Mouse (Mus musculus) bone marrow macrophage, adult 2 months (primary cell): Measurements from ENCODE around the gene Rtn2. TPM values are rescaled to one million over a fixed set of nuclear protein-coding genes. Genes with fewer than 3 reads are reported as not detected.

Experiments used
- H3K27ac ChIP-seq: 2 replicates; pipeline ENCODE4 v1.5.1; 2012; ENCODE audit warnings: low read depth, low read length; ENCODE audit not compliant: insufficient read depth
- H3K4me1 ChIP-seq: 2 replicates; pipeline ENCODE4 v1.6.1; 2012; ENCODE audit warnings: low read length; ENCODE audit not compliant: control insufficient read depth, insufficient read depth
- H3K4me3 ChIP-seq: 2 replicates; pipeline ENCODE4 v1.5.1; 2012; ENCODE audit warnings: mild to moderate bottlenecking, low read length, moderate library complexity; ENCODE audit not compliant: insufficient read depth
- CTCF ChIP-seq: IDR thresholded peaks from 2 replicates; pipeline ENCODE4 v1.5.1; 2012; ENCODE audit warnings: low read depth, mild to moderate bottlenecking, low read length, moderate library complexity
- POLR2A ChIP-seq: IDR thresholded peaks from 2 replicates; pipeline ENCODE4 v1.6.1; 2012; ENCODE audit warnings: mild to moderate bottlenecking, low read depth, low read length, borderline replicate concordance
- polyA plus RNA-seq: library from polyadenylated mRNA; stranded (reverse); fragments of >200 nt; gene quantifications from 2 replicates; pipeline ENCODE4 v1.2.4, GENCODE M21; 2012; ENCODE audit not compliant: missing spikeins, insufficient read depth, insufficient read length

The Rtn2 gene
- polyA plus RNA-seq, 1 experiment, result 2.0 TPM

DNA sequence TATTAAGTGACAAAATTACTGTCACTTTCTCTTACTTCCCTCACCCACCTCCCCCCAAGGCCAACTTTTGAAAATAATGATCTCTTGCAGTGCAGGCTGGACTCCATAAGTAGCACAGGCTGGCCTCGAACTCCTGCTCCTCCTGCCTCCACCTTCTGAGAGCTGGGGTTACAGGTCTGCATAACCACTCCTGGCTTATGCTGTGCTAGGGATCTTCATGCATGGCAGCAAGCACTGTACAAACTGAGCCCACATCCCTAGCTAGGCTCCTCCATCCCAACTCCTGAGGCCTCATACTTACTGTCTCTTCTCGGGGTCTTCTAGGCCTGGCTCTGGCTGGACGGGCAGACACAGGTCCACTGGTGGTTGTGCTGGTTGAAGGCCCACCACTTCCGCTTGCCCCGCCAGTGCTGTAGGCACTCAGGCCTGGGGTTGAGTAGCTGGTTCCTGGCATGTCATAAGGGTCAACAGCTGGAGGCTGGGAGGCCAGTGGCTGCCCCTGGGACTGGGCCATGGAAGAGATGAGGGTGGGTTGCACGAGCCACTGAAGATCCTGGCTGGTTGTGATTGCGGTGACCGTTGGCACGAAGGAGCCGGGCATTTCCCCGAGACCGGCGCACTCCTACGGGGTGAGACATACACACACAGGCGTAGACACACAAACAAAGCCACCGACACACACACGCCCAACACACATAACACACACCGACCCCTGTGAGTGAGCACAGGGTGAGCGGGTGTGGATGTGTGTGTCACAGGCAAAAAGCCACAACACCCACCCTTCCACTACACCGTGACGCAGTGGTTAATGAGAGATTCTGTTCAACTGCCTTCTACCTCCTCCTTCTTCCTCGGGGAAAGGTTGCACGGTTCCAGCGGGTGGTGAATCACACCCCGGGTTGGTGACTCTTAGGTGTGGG lies 24.7 kb downstream of the Rtn2 start:
- Histone ChIP-seq H3K27ac (no peak overlapping the region), H3K4me1 (peaks cover 4% of the 10 kb centered on the region), H3K4me3 (no peak overlapping the region)
- TF ChIP-seq CTCF, result no peak
- no peak for TF ChIP-seq POLR2A

DNA sequence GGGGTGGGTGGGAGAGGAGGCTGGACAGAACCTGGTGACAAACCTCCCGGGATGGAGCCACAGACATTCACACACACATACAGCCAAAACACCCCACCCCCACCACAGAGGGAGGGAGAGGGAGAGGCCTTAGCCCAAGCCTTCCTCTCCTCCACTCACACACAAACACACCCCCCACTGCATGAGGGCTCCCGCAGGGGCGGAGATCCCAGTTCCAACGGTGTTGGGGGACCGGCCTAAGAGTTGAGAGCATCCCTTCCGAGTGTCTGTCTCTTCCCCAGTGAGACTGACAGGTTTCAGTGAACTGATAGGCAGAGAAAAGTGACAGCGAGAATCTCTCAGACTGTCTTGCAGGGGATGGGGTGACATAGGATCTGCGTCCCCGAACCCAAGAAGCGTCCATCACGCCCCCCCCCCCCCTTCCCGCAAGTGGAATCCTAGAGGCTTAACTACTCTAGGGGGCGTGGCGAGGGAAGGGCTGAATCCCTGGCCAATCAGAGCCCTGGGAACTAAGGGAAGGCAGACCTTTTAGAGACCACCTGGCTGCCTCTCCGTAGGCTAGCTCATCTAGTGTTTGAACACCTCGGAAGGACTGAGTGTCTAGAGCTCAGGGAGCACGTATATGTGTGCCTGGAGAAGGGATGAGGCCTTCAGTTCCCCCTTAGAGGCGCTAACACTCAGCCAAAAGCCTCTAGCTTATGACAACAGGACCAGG lies 25.5 kb downstream of the Rtn2 start:
- TF ChIP-seq POLR2A (no peak; the same call in 1 of the 2 replicates), CTCF (no peak)
- peak overlapping the region; percentile 64 for H3K4me3 ChIP-seq
- peaks cover 4% of the 10 kb centered on the region; the same call in 1 of the 2 replicates for H3K4me1 ChIP-seq
- peak overlapping the region; percentile 55 for H3K27ac ChIP-seq

DNA sequence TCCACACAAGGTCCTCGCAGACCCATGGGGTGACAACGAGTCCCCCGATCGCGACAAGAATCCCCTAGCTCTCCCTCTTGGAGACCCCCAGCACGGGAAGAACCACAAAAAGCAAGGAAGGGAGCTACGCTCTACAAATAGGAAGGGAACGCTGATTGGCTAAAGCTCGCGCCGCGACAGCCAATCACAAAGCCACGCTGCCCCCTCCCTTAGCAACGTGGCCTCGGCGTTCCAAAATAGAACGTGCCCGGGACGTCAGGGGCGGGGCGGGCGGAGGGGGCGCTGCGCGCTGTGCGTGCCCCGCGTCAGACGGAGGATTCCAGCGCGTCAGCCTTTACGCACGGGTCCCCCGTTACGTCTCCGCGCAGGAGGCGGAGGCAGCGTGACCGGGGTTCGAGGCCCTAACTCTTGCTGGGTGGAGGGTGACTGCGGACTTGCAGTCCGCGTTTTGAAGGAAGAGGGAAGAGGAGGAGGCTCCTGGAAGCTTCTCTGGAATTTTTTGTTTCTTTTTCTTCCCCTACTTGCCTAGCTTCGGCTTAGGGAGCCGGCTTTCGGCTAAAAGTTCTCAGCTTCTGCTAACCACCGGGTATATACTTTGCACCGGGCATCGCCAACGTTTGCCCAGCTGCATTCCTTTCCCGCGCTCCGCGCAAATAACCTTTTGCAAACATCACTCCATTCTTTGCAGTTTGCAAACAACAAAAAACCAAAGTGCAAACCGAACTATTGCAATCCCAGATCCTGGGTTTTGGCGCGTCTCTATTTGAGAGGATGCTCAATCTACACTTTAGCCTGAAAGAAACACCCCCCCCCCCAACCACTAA lies 26.2 kb downstream of the Rtn2 start:
- H3K4me1 ChIP-seq, result peaks cover 4% of the 10 kb centered on the region; the same call in 1 of the 2 replicates
- peak overlapping the region; percentile 55 for H3K27ac ChIP-seq
- no peak for TF ChIP-seq CTCF
- TF ChIP-seq POLR2A, result 0 out of 2 replicates have a peak, but pooled peaks have one; percentile 47
- peak overlapping the region; percentile 64 for H3K4me3 ChIP-seq

DNA sequence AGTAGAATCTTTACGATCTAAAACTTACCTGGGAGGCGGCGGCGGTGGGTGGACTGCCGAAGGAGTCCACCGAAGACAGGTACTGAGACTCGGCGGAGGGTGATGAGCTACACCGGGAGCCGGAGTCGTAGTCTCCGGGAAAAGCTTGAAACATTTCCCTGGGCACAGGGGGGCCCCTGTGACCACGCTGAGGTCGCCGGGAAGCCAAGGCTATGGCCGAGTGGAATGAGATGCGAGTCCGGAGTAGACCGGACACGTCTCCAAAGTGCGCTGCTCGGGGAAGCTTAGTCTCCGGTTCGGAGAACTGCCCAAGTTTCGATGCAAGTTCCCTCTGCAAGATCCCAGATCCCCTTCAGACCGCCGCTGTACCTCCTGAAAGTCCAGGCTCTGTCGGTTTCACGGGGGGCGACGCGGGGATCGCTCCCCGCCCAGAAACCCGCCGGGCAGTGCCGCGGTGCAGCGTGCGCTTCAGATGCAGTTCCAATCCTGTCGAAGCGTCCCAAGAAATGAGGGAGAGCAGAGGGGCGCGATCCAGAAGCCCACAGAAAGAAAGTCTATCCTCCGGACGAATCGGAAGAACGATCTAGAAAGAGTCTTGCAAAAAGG lies 27.0 kb downstream of the Rtn2 start:
- H3K4me3 ChIP-seq, result peak overlapping the region; percentile 61
- TF ChIP-seq POLR2A (no peak), CTCF (no peak)
- no peak overlapping the region for H3K27ac ChIP-seq
- peaks cover 4% of the 10 kb centered on the region; the same call in 1 of the 2 replicates for H3K4me1 ChIP-seq

DNA sequence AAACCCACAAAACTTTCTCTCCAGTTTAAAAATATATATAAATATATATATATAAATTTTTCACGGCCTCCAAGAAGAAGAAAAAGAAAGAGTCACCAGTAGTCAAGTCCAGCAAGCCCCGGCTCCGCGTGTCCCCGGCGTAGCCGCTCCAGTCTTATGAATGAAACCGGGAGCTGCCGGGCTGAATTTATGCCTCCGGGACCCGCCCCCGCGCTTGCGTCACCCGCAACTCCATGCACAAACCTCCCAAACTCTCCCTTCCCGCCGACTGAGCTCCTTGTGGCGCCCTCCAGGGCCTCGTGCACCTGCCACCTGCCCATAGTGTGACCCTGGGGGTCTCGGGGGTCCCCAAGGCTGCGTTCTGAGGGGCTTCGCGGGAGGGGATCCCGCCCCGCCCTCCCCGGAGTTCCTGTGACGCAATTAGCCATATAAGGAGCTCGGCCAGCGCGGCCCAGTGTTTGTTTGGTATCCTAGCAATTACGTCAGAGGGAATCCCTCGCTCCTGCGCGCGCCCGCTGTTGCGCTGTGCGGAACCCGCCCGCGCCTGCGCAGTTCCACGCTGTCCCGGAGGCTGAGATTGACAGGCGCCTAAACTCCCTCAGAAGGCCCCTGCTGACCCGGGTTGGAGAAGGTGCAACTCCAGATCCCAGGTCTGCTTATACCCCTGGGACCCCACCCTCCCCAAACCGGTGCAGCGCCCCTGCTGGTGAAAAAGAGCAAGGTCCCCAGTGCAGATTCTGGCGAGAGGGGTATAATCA lies 27.6 kb downstream of the Rtn2 start, which contains the start of gene Fosb:
Fosb (minus strand) TSS at position 168 of the 758 bp plus-strand sequence.
- peaks cover 4% of the 10 kb centered on the region; the same call in 1 of the 2 replicates for H3K4me1 ChIP-seq
- no peak for TF ChIP-seq CTCF
- TF ChIP-seq POLR2A, result no peak
- no peak within 1 kb of the TSS for H3K27ac ChIP-seq
- peak within 1 kb of the TSS; percentile 67 for H3K4me3 ChIP-seq

DNA sequence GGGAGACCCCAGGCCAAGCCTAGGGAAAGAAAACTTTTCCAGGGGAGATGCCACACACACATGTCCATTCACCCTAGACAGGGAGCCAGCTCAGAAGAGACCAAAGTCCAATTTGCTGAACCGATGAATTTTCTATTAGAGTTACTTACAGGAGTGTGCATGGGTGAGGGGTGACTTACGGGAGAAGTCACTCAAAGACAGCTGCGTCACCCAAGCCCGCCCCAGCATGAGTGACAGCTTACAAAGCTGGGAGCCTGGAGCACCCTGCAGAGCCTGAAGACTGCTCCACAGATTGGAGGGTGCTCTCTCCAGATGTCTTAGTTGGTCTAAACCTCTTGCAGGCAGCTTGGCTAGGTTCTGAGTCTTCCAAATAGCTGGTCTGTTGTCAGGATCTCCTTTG lies 29.6 kb downstream of the Rtn2 start:
- TF ChIP-seq CTCF (no peak), POLR2A (no peak)
- H3K4me1 ChIP-seq, result peaks cover 18% of the 10 kb centered on the region
- H3K4me3 ChIP-seq, result no peak overlapping the region
- no peak overlapping the region for H3K27ac ChIP-seq

DNA sequence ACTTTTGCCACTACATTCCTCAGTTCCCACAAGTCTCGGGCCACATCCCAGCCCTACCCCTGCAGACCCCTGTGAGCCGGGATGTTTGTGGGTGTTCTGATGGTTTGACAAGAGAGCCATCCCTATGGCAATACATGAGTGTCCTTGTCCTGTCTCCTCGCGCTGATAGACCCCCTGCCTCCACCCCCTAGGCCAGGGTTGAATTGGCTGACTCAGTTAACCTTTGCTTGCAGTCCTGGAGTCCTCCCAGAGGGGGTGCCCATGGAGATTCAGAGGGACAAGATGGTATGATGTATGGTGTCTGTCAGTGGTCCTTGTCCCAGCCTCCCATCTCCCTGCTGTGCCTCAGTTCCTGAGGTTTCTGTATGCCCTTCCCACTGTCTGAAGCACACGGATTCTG lies 31.6 kb downstream of the Rtn2 start:
- TF ChIP-seq POLR2A, result no peak
- Histone ChIP-seq H3K4me1 (peaks cover 35% of the 10 kb centered on the region), H3K27ac (no peak overlapping the region), H3K4me3 (no peak overlapping the region)

DNA sequence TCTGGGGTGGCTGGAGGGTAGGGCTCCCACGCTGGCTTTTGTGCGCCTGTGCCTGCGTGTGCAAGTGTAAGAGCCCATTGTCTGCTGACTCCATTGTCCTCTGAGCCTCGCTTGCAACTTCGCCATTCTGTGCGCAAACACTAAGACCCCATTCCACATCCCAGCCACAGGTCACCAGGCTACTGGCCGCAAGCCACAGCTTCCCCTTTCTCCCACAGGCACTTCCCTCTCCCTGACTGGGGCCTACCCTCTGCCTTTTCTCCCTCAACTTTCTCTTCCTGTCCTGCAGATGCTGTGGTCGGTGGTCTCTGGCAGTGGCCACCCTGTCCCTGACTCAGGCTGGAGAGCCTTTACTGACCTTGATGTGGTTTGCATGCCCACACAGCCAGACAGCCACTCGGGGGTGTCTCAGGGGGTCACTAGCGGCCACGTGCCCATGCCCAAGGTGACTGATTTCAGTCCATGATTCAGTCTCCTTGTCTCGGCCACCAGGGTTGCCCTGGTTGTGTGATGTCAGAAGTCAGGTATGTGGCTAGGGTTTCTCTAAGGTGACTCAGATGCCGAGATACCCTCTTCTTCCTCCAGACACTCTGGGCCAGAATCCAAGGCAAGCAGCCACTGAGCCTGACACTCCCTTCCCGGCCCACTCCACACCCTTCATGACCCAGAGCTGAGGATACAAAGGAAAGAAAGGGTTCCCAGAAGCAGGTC lies 34.2 kb downstream of the Rtn2 start:
- TF ChIP-seq CTCF, result no peak
- TF ChIP-seq POLR2A, result no peak
- H3K27ac ChIP-seq, result peak overlapping the region; percentile 72
- H3K4me3 ChIP-seq, result peak overlapping the region; percentile 24
- peaks cover 48% of the 10 kb centered on the region for H3K4me1 ChIP-seq
